Mouse (Mus musculus) forebrain, embryonic 10.5 days (tissue): Measurements from ENCODE around the gene Lrcol1. TPM values are rescaled to one million over a fixed set of nuclear protein-coding genes. Genes with fewer than 3 reads are reported as not detected.

Experiments
- DNase-seq: peaks from one replicate; pipeline ENCODE4 v3.0.0-alpha.2; 2017; ENCODE audit warnings: low spot score; ENCODE audit errors: extremely low spot score
- H3K27ac ChIP-seq: fragments of 300-500 bp; sonication (generic); 2 replicates; pipeline ENCODE4 v1.5.1; 2016; ENCODE audit warnings: mild to moderate bottlenecking
- H3K27me3 ChIP-seq: fragments of 300-500 bp; sonication (generic); 2 replicates; pipeline ENCODE4 v1.6.1; 2016; ENCODE audit warnings: mild to moderate bottlenecking; ENCODE audit not compliant: poor library complexity, severe bottlenecking
- H3K36me3 ChIP-seq: fragments of 300-500 bp; sonication (generic); replicated peaks from 2 replicates; pipeline ENCODE4 v1.6.1; 2016; ENCODE audit warnings: mild to moderate bottlenecking, moderate library complexity
- H3K4me1 ChIP-seq: fragments of 300-500 bp; sonication (generic); 2 replicates; pipeline ENCODE4 v1.6.1; 2016
- H3K4me3 ChIP-seq: fragments of 300-500 bp; sonication (generic); 2 replicates; pipeline ENCODE4 v1.5.1; 2016; ENCODE audit warnings: mild to moderate bottlenecking, moderate library complexity
- H3K9me3 ChIP-seq: fragments of 300-500 bp; sonication (generic); 2 replicates; pipeline ENCODE4 v1.6.1; 2016; ENCODE audit warnings: mild to moderate bottlenecking, moderate library complexity
- WGBS: fragments of 180-500 bp; shearing (Covaris S2); methylation state at CpG from one replicate; pipeline ENCODE4 v1.1.7; 2016; 5-methylcytosine and 5-hydroxymethylcytosine counted together
- polyA plus RNA-seq: library from polyadenylated mRNA; unstranded; fragments of >200 nt; fragmentation: Nextera tagmentation; extraction: Ambion mirVana; gene quantifications from 2 replicates; pipeline ENCODE4 v1.2.1, GENCODE M21; 2016

Lrcol1 gene
- polyA plus RNA-seq, 1 experiment from 2014 or later = not detected

DNA sequence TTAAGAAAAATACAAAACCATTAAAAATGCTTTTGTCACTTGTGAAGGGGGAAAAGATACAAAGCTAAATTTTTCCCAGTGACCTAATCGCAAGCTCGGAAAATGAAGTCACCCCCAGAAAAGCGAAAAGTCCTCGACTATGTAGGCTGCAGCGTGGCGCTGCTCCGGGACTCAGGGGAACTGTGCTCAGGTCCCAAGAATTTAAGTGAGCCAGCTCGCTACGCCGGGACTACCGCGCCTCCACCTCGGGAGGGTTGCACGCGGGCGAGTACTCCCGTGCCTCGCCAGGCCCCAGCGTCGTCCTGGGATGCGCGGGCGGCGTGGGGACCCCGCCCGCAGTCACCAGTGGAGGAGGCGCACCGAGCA is 18.3 kb downstream of the Lrcol1 start:
- WGBS = 3% methylated on average over 28 of the region's 28 CpGs
- Histone ChIP-seq H3K9me3 (no peaks in the 10 kb centered on the region), H3K4me3 (peak overlapping the region; percentile 61), H3K27ac (peak overlapping the region; percentile 77), H3K36me3 (peaks cover 53% of the 10 kb centered on the region), H3K27me3 (peaks cover 42% of the 10 kb centered on the region), H3K4me1 (peaks cover 20% of the 10 kb centered on the region)
- DNase-seq = no peak

- peaks cover 20% of the 10 kb centered on the region for H3K4me1 ChIP-seq
- 2% methylated on average over 72 of the region's 72 CpGs for WGBS
- H3K27me3 ChIP-seq = peaks cover 42% of the 10 kb centered on the region
- peak overlapping the region; percentile 61 for H3K4me3 ChIP-seq
- H3K27ac ChIP-seq = peak overlapping the region; percentile 77
- DNase-seq = peak; percentile 68
- H3K36me3 ChIP-seq = peaks cover 57% of the 10 kb centered on the region
- no peaks in the 10 kb centered on the region for H3K9me3 ChIP-seq
These were observed 18.8 kb downstream of the Lrcol1 start for GRCm38 (mm10) chr5:110363179-110363821.

- Histone ChIP-seq H3K4me1 (peaks cover 20% of the 10 kb centered on the region), H3K27me3 (peaks cover 42% of the 10 kb centered on the region), H3K27ac (peak overlapping the region; percentile 77), H3K9me3 (no peaks in the 10 kb centered on the region), H3K4me3 (peak overlapping the region; percentile 61), H3K36me3 (peaks cover 64% of the 10 kb centered on the region)
- DNase-seq = no peak
- WGBS = 36% methylated on average over 11 of the region's 11 CpGs
These were observed 19.5 kb downstream of the Lrcol1 start for GRCm38 (mm10) chr5:110363822-110364545.

- H3K27ac ChIP-seq = peak overlapping the region; percentile 35; the same call in 1 of the 2 replicates
- 56% methylated on average over 8 of the region's 8 CpGs for WGBS
These were observed 32.4 kb downstream of the Lrcol1 start for GRCm38 (mm10) chr5:110376802-110377433.

GRCm38 (mm10) chr5:110378181-110378583 is 33.7 kb downstream of the Lrcol1 start:
- peak overlapping the region; percentile 2; the same call in 1 of the 2 replicates for H3K27ac ChIP-seq
- peaks cover 93% of the 10 kb centered on the region for H3K36me3 ChIP-seq
- WGBS = 28% methylated on average over 20 of the region's 20 CpGs
- H3K9me3 ChIP-seq = no peaks in the 10 kb centered on the region
- peak; percentile 34 for DNase-seq
- 0 out of 2 replicates have a peak, but pooled peaks cover 5% of the 10 kb centered on the region for H3K27me3 ChIP-seq
- peaks cover 28% of the 10 kb centered on the region for H3K4me1 ChIP-seq
- no peak overlapping the region for H3K4me3 ChIP-seq

More at GRCm38 (mm10) chr5:110376802-110377433, 32.4 kb downstream of the Lrcol1 start:
- Histone ChIP-seq H3K4me3 (no peak overlapping the region), H3K36me3 (peaks cover 100% of the 10 kb centered on the region), H3K27me3 (0 out of 2 replicates have a peak, but pooled peaks cover 5% of the 10 kb centered on the region), H3K4me1 (peaks cover 28% of the 10 kb centered on the region), H3K9me3 (no peaks in the 10 kb centered on the region)
- DNase-seq = peak; percentile 76

DNA sequence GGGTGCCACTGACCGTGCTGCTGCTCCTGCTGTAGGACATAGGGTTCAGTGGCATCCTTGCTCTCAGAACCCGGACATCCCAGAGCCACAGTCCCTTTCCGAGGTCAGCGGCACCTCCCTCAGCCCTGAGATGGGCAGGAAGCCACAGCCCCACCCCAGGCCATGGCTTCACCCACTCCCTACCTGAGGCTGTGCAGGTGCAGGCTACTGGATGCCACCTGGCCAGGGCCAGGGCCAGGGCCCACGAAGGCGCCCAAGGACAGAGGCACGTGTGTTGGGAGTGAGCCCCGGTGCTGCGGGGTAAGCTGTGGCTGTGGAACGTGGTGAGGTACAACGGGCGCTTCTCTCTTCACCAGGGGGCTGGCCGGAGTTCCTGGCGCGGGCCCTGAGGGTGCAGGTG is 34.6 kb downstream of the Lrcol1 start:
- no peak overlapping the region for H3K4me3 ChIP-seq
- peaks cover 37% of the 10 kb centered on the region for H3K4me1 ChIP-seq
- 89% methylated on average over 15 of the region's 15 CpGs for WGBS
- H3K27me3 ChIP-seq = 0 out of 2 replicates have a peak, but pooled peaks cover 5% of the 10 kb centered on the region
- H3K27ac ChIP-seq = no peak overlapping the region
- no peak for DNase-seq
- H3K36me3 ChIP-seq = peaks cover 87% of the 10 kb centered on the region
- no peaks in the 10 kb centered on the region for H3K9me3 ChIP-seq

GRCm38 (mm10) chr5:110379823-110380222 is 35.3 kb downstream of the Lrcol1 start:
- no peak overlapping the region for H3K27ac ChIP-seq
- no peak for DNase-seq
- H3K27me3 ChIP-seq = 0 out of 2 replicates have a peak, but pooled peaks cover 5% of the 10 kb centered on the region
- no peak overlapping the region for H3K4me3 ChIP-seq
- H3K36me3 ChIP-seq = peaks cover 84% of the 10 kb centered on the region
- peaks cover 44% of the 10 kb centered on the region for H3K4me1 ChIP-seq
- no peaks in the 10 kb centered on the region for H3K9me3 ChIP-seq
- WGBS = 91% methylated on average over 4 of the region's 4 CpGs

DNA sequence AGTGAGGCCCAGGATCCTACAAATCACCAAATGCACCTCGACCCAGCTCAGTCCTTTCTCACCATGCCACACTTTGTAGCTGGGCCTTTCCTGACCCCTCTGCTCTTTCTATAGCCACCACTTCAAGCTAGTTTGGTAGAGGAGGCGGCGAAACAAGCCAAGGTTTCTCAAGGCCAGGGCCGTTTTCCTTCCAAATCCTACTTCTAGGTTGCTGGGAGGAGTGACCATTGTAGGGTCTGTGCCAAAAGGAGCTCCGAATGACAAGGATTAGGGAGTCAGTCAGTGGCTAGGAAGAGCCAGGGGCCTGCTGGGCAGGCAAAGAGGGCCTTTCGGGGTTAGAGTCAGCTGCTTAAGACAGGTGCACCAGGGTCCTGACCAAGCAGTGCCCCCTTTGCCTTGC is 40.0 kb downstream of the Lrcol1 start:
- Histone ChIP-seq H3K9me3 (no peaks in the 10 kb centered on the region), H3K27me3 (peaks cover 40% of the 10 kb centered on the region), H3K27ac (peak overlapping the region; percentile 91; the same call in 1 of the 2 replicates), H3K4me3 (peak overlapping the region; percentile 83), H3K36me3 (peaks cover 38% of the 10 kb centered on the region), H3K4me1 (peaks cover 48% of the 10 kb centered on the region)
- DNase-seq = no peak
- 64% methylated on average over 6 of the region's 6 CpGs for WGBS

DNA sequence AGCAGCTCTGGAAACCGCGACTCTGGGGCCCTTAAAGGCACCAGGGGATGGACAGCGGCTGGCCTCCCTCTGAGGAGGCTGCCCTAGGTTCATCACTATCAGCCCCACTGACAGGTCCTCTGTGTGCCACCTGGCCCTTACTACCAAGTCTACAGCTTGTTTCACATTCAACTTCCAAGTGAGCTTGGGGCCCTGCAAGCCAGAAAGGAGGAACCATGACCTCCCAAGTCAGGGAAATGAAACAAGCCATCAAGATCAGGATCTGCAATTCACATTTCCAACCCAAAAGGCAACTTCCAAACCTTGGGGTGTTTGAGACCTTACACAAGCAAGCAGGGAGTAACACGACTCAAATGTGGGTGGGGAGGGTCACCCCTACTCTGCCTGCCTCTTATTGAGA is 40.7 kb downstream of the Lrcol1 start:
- Histone ChIP-seq H3K27me3 (peaks cover 40% of the 10 kb centered on the region), H3K9me3 (no peaks in the 10 kb centered on the region), H3K27ac (peak overlapping the region; percentile 91; the same call in 1 of the 2 replicates), H3K36me3 (peaks cover 30% of the 10 kb centered on the region), H3K4me3 (peak overlapping the region; percentile 83), H3K4me1 (peaks cover 48% of the 10 kb centered on the region)
- 46% methylated on average over 4 of the region's 4 CpGs for WGBS
- no peak for DNase-seq

GRCm38 (mm10) chr5:110386371-110387330 is 42.1 kb downstream of the Lrcol1 start:
- WGBS = 1% methylated on average over 90 of the region's 90 CpGs
- peak overlapping the region; percentile 83 for H3K4me3 ChIP-seq
- H3K36me3 ChIP-seq = peaks cover 16% of the 10 kb centered on the region
- peaks cover 48% of the 10 kb centered on the region for H3K4me1 ChIP-seq
- no peaks in the 10 kb centered on the region for H3K9me3 ChIP-seq
- H3K27me3 ChIP-seq = peaks cover 40% of the 10 kb centered on the region
- peak overlapping the region; percentile 91 for H3K27ac ChIP-seq
- DNase-seq = peak; percentile 82

DNA sequence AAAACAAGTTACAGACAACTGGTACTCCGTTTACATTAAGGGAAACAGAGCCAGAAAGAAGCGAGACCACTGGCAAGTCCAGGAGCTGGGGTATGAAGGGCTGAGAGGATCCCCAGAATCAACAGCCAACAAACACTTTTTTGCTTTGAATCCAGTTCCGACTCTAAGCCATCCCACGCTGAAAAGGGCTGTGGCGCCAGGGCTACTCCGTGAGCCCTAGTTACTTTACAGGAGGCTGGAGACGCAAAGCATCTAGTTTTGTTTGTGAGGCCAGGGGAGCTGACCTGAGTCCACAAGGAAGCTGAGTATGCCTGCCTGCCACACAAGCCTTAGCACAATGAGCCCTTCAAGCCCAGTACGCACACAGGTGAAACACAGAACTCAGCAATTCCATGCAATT is 42.8 kb downstream of the Lrcol1 start:
- DNase-seq = no peak
- peaks cover 10% of the 10 kb centered on the region; the same call in 1 of the 2 replicates for H3K36me3 ChIP-seq
- WGBS = 14% methylated on average over 8 of the region's 8 CpGs
- peak overlapping the region; percentile 83 for H3K4me3 ChIP-seq
- peaks cover 48% of the 10 kb centered on the region for H3K4me1 ChIP-seq
- peaks cover 40% of the 10 kb centered on the region for H3K27me3 ChIP-seq
- H3K9me3 ChIP-seq = no peaks in the 10 kb centered on the region
- peak overlapping the region; percentile 91 for H3K27ac ChIP-seq

DNA sequence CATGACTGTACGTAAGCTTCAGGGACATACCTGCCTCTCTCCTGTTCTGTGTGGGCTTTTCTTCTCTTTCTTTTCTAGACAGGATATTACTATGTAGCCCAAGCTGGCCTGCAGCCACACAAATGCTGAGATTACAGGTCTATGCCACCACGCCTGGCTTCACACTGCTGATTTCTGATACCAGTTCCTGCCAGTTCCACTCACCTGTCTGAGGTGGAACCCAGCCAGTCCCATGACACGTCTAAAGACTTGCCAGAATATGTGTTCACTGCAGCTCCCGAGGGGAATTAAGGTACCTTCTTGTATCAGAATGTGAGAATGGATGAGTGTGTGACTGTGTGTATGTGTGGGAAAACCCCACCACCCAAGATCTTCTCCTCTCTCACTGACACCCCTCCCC is 46.1 kb downstream of the Lrcol1 start:
- Histone ChIP-seq H3K9me3 (no peaks in the 10 kb centered on the region), H3K36me3 (0 out of 2 replicates have a peak, but pooled peaks cover 2% of the 10 kb centered on the region), H3K27me3 (peaks cover 32% of the 10 kb centered on the region), H3K27ac (no peak overlapping the region), H3K4me3 (no peak overlapping the region), H3K4me1 (peaks cover 28% of the 10 kb centered on the region)
- 92% methylated on average over 4 of the region's 4 CpGs for WGBS
- DNase-seq = no peak
